Mouse (Mus musculus): ENCODE results near the gene Sfr1. TPM values are rescaled to one million over a fixed set of nuclear protein-coding genes. Genes with fewer than 3 reads are reported as not detected.

Gene Sfr1
- polyA plus RNA-seq, 1 experiment: 78.6 TPM

DNA sequence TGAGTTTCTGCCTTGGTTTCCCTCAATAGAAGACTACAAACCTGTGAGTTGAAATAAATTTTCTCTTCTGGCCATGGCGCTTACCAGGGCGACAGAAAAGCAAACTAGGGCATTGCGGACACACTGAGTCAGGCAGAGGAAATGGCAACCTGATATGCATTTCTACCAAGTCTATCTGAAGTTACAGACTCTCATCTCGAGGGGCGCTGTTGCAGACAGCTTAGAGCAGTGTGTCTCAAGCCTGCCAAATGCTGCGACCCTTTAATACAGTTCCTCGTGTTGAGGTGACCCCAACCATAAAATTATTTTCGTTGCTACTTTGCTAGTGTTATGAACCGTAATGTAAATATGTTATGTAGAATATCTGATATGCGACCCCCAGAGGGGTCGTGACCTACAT, 49.5 kb downstream of the Sfr1 start:
- Histone ChIP-seq H3K4me3 (no peak overlapping the region), H3K4me2 (ENCODE audit: low read depth) (no peak overlapping the region), H3K36me3 (ENCODE audit: control insufficient read depth, insufficient read depth) (no peaks in the 10 kb centered on the region), H3K27me3 (ENCODE audit: control insufficient read depth, insufficient read depth, insufficient read length) (peaks cover 39% of the 10 kb centered on the region), H3ac (ENCODE audit: control insufficient read depth, insufficient read length) (no peak overlapping the region), H3K79me2 (ENCODE audit: control insufficient read depth, insufficient read depth) (no peaks in the 10 kb centered on the region)
- TF ChIP-seq POLR2A (IDR thresholded peaks at IDR 0.05; ENCODE audit: insufficient read length, low read depth) (no peak), E2F4 (IDR thresholded peaks at IDR 0.05; ENCODE audit: insufficient read depth) (no peak), USF1 (IDR thresholded peaks at IDR 0.05; ENCODE audit: low read depth) (no peak), REST (IDR thresholded peaks at IDR 0.05; ENCODE audit: insufficient read depth, insufficient read length) (no peak), TCF3 (IDR thresholded peaks at IDR 0.05; ENCODE audit: insufficient read length, low read depth) (no peak), SRF (IDR thresholded peaks at IDR 0.05; ENCODE audit: control insufficient read depth, insufficient read length, low read depth) (no peak), MYOG (IDR thresholded peaks at IDR 0.05; ENCODE audit: control insufficient read depth in 1 of 3, insufficient read depth in 1 of 3, insufficient read length in 2 of 3, low read depth in 2 of 3) (no peak), MAX (IDR thresholded peaks at IDR 0.05; ENCODE audit: low read depth) (no peak), MYOD1 (IDR thresholded peaks at IDR 0.05; ENCODE audit: control insufficient read depth in 1 of 3, insufficient read length in 2 of 3, low read depth in 2 of 3) (no peak), CEBPB (IDR thresholded peaks at IDR 0.05; ENCODE audit: insufficient read depth, poor library complexity, severe bottlenecking) (no peak), POLR2AphosphoS2 (IDR thresholded peaks at IDR 0.05; ENCODE audit: insufficient read length, low read depth) (no peak)

- no peak overlapping the region for H3K4me3 ChIP-seq
- no peak overlapping the region for H3K4me2 ChIP-seq (ENCODE audit: low read depth)
- no peaks in the 10 kb centered on the region for H3K79me2 ChIP-seq (ENCODE audit: control insufficient read depth, insufficient read depth)
- peaks cover 39% of the 10 kb centered on the region for H3K27me3 ChIP-seq (ENCODE audit: control insufficient read depth, insufficient read depth, insufficient read length)
- no peak overlapping the region for H3ac ChIP-seq (ENCODE audit: control insufficient read depth, insufficient read length)
- TF ChIP-seq POLR2AphosphoS2 (IDR thresholded peaks at IDR 0.05; ENCODE audit: insufficient read length, low read depth): no peak
- TF ChIP-seq SRF (IDR thresholded peaks at IDR 0.05; ENCODE audit: control insufficient read depth, insufficient read length, low read depth): no peak
- TF ChIP-seq MAX (IDR thresholded peaks at IDR 0.05; ENCODE audit: low read depth): no peak
- TF ChIP-seq TCF3 (IDR thresholded peaks at IDR 0.05; ENCODE audit: insufficient read length, low read depth): no peak
- TF ChIP-seq MYOD1 (IDR thresholded peaks at IDR 0.05; ENCODE audit: control insufficient read depth in 1 of 3, insufficient read length in 2 of 3, low read depth in 2 of 3): no peak
- TF ChIP-seq USF1 (IDR thresholded peaks at IDR 0.05; ENCODE audit: low read depth): no peak
- no peak for TF ChIP-seq REST (IDR thresholded peaks at IDR 0.05; ENCODE audit: insufficient read depth, insufficient read length)
- no peak for TF ChIP-seq POLR2A (IDR thresholded peaks at IDR 0.05; ENCODE audit: insufficient read length, low read depth)
- no peak for TF ChIP-seq TCF12 (IDR thresholded peaks at IDR 0.05; ENCODE audit: insufficient read depth, poor library complexity, severe bottlenecking)
- no peak for TF ChIP-seq MYOG (IDR thresholded peaks at IDR 0.05; ENCODE audit: control insufficient read depth in 1 of 3, insufficient read depth in 1 of 3, insufficient read length in 2 of 3, low read depth in 2 of 3)
- no peak for TF ChIP-seq E2F4 (IDR thresholded peaks at IDR 0.05; ENCODE audit: insufficient read depth)
- TF ChIP-seq CEBPB (IDR thresholded peaks at IDR 0.05; ENCODE audit: insufficient read depth, poor library complexity, severe bottlenecking): no peak
- no peaks in the 10 kb centered on the region for H3K36me3 ChIP-seq (ENCODE audit: control insufficient read depth, insufficient read depth)
Measured at GRCm38 (mm10) chr19:47783898-47784297, 52.4 kb downstream of the Sfr1 start.

Other genes starting within 250 kb of the Sfr1 start
- gene Stn1, start 194.2 kb upstream of the Sfr1 start, polyA plus RNA-seq (2012; fragmentation: generic; extraction: Trizol): 43.9 TPM
- gene Slk, start 152.0 kb upstream of the Sfr1 start, polyA plus RNA-seq (2012; fragmentation: generic; extraction: Trizol): 12.1 TPM
- gene Col17a1, start 39.6 kb upstream of the Sfr1 start, polyA plus RNA-seq (2012; fragmentation: generic; extraction: Trizol): 0.18 TPM
- gene Gsto1, start 123.3 kb downstream of the Sfr1 start, polyA plus RNA-seq (2012; fragmentation: generic; extraction: Trizol): 232 TPM
- gene Gsto2, start 133.9 kb downstream of the Sfr1 start, polyA plus RNA-seq (2012; fragmentation: generic; extraction: Trizol): 5.7 TPM
- gene Cfap43, start 187.6 kb downstream of the Sfr1 start, polyA plus RNA-seq (2012; fragmentation: generic; extraction: Trizol): 0.02 TPM
- 54.1 TPM for gene Itprip, start 187.6 kb downstream of the Sfr1 start, polyA plus RNA-seq (2012; fragmentation: generic; extraction: Trizol)
- not detected for gene Cfap58, start 206.0 kb downstream of the Sfr1 start, polyA plus RNA-seq (2012; fragmentation: generic; extraction: Trizol)

Data from myocyte (in vitro differentiated cells).